Mouse (Mus musculus): ENCODE data around the gene Hspa5. TPM values are rescaled to one million over a fixed set of nuclear protein-coding genes. Genes with fewer than 3 reads are reported as not detected.
"Not testable (repeated sequence)": the region's sequence is repeated elsewhere in the genome, so short reads cannot be mapped to it uniquely, and the experiment has no call there.

Gene Hspa5
- polyA plus RNA-seq, 1 experiment from 2014 or later, result 771 TPM

- ATAC-seq (ENCODE audit: insufficient number of reproducible peaks, low FRiP score, low TSS enrichment, low read depth), result peak; percentile 3; the same call in 1 of the 2 replicates
- H3K4me1 ChIP-seq, result peaks cover 42% of the 10 kb centered on the region
- H3K4me3 ChIP-seq (replicated peaks), result peak overlapping the region; percentile 66
- peak overlapping the region; percentile 80 for H3K9ac ChIP-seq
- WGBS, result 3% methylated on average over 50 of the region's 50 CpGs
- H3K27me3 ChIP-seq, result no peaks in the 10 kb centered on the region
- no peaks in the 10 kb centered on the region for H3K9me3 ChIP-seq (replicated peaks)
- H3K36me3 ChIP-seq, result peaks cover 39% of the 10 kb centered on the region
- H3K4me2 ChIP-seq (replicated peaks), result peak overlapping the region; percentile 48
- H3K27ac ChIP-seq (replicated peaks), result peak overlapping the region; percentile 76
Observed at GRCm38 (mm10) chr2:34772252-34773235, 774 bp downstream of the Hspa5 start.

DNA sequence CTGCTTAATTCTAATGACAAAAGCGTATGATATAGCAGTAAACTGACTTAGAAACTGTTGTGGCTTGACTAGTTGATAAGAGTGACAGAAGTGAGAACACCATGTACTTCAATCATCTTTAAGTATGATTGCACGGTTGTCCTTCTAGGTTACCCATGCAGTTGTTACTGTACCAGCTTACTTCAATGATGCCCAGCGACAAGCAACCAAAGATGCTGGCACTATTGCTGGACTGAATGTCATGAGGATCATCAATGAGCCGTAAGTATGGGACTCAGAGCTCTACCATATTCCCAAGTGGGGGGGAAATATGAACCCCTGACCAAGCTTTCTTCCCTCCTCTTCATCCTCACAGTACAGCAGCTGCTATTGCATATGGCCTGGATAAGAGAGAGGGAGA lies 1.9 kb downstream of the Hspa5 start:
- ATAC-seq (ENCODE audit: insufficient number of reproducible peaks, low FRiP score, low TSS enrichment, low read depth), result no peak
- H3K9ac ChIP-seq, result no peak overlapping the region
- peaks cover 47% of the 10 kb centered on the region for H3K36me3 ChIP-seq
- H3K27me3 ChIP-seq, result no peaks in the 10 kb centered on the region
- peak overlapping the region; percentile 48 for H3K4me2 ChIP-seq (replicated peaks)
- no peaks in the 10 kb centered on the region for H3K9me3 ChIP-seq (replicated peaks)
- no peak overlapping the region for H3K27ac ChIP-seq (replicated peaks)
- H3K4me3 ChIP-seq (replicated peaks), result peak overlapping the region; percentile 66
- WGBS, result 82% methylated on average over 4 of the region's 4 CpGs
- H3K4me1 ChIP-seq, result peaks cover 42% of the 10 kb centered on the region

GRCm38 (mm10) chr2:34774493-34774892 lies 2.7 kb downstream of the Hspa5 start:
- no peak for ATAC-seq (ENCODE audit: insufficient number of reproducible peaks, low FRiP score, low TSS enrichment, low read depth)
- peak overlapping the region; percentile 66 for H3K4me3 ChIP-seq (replicated peaks)
- H3K9ac ChIP-seq, result no peak overlapping the region
- H3K9me3 ChIP-seq (replicated peaks), result no peaks in the 10 kb centered on the region
- WGBS, result 82% methylated on average over 6 of the region's 6 CpGs
- peak overlapping the region; percentile 48 for H3K4me2 ChIP-seq (replicated peaks)
- H3K27me3 ChIP-seq, result no peaks in the 10 kb centered on the region
- no peak overlapping the region for H3K27ac ChIP-seq (replicated peaks)
- peaks cover 55% of the 10 kb centered on the region for H3K36me3 ChIP-seq
- peaks cover 42% of the 10 kb centered on the region for H3K4me1 ChIP-seq

DNA sequence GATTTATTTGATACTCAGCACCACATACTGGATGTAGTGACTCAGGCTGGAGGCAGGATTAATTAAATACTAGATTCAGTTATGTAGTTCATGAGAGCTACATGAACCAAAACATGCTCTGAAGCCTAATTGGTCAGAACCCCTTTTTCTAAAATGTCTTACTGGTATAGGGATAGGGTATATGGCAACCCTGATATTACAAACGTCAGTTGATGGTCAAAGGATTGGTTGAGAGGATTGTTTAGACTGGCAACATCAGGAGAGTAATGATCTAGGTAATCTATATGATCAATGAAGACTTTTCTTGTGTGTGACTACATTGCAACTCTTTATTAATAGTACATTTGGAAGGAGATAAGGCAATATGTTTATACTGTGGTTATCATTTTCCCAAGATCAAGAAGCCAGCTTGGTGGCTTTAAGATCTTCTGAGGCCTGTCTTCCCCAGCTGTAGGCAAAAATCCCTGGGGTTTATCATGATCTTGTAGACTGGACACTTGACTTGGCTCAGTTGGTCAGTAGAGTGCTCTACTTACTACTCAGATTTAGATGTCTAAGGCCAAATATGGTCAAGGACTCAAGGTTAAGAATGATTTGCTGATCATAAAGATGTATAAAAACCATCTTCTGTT lies 5.6 kb downstream of the Hspa5 start:
- H3K27me3 ChIP-seq, result no peaks in the 10 kb centered on the region
- WGBS, result 60% methylated on average over 1 of the region's 1 CpGs
- peaks cover 78% of the 10 kb centered on the region for H3K36me3 ChIP-seq
- no peak overlapping the region for H3K4me2 ChIP-seq (replicated peaks)
- H3K27ac ChIP-seq (replicated peaks), result no peak overlapping the region
- H3K4me3 ChIP-seq (replicated peaks), result no peak overlapping the region
- no peak for ATAC-seq (ENCODE audit: insufficient number of reproducible peaks, low FRiP score, low TSS enrichment, low read depth)
- peaks cover 36% of the 10 kb centered on the region for H3K4me1 ChIP-seq
- no peaks in the 10 kb centered on the region for H3K9me3 ChIP-seq (replicated peaks)
- H3K9ac ChIP-seq, result no peak overlapping the region

- Histone ChIP-seq H3K36me3 (peaks cover 76% of the 10 kb centered on the region), H3K4me1 (no peaks in the 10 kb centered on the region), H3K27me3 (no peaks in the 10 kb centered on the region), H3K4me2 (replicated peaks) (no peak overlapping the region), H3K4me3 (replicated peaks) (no peak overlapping the region), H3K27ac (replicated peaks) (no peak overlapping the region), H3K9me3 (replicated peaks) (no peaks in the 10 kb centered on the region), H3K9ac (no peak overlapping the region)
- WGBS, result 91% methylated on average over 14 of the region's 14 CpGs
- ATAC-seq (ENCODE audit: insufficient number of reproducible peaks, low FRiP score, low TSS enrichment, low read depth), result no peak
Observed at GRCm38 (mm10) chr2:34783064-34784020, 11.6 kb downstream of the Hspa5 start.

DNA sequence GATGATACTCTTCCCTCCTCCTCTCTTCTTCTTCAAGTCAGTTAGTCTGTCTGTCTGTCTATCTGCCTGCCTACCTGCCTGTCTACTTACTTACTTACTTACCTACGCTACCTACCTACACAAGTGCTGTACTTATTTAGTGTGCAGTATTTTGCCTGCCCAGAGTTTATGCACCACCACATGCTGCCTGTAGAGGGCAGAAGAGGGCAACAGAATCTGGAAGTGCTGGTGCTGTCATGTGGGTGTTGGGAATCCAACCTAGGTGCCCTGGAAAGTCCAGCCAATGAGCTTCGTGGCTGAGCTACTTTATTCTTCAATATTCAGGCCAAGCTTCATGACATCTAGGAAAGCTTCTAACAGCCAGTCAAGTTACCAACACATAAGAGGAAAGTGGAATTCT lies 12.3 kb downstream of the Hspa5 start:
- Histone ChIP-seq H3K27ac (replicated peaks) (no peak overlapping the region), H3K4me2 (replicated peaks) (no peak overlapping the region), H3K27me3 (no peaks in the 10 kb centered on the region), H3K4me1 (no peaks in the 10 kb centered on the region), H3K9me3 (replicated peaks) (no peaks in the 10 kb centered on the region), H3K36me3 (peaks cover 68% of the 10 kb centered on the region), H3K4me3 (replicated peaks) (no peak overlapping the region), H3K9ac (no peak overlapping the region)
- no peak for ATAC-seq (ENCODE audit: insufficient number of reproducible peaks, low FRiP score, low TSS enrichment, low read depth)
- 74% methylated on average over 2 of the region's 2 CpGs for WGBS

DNA sequence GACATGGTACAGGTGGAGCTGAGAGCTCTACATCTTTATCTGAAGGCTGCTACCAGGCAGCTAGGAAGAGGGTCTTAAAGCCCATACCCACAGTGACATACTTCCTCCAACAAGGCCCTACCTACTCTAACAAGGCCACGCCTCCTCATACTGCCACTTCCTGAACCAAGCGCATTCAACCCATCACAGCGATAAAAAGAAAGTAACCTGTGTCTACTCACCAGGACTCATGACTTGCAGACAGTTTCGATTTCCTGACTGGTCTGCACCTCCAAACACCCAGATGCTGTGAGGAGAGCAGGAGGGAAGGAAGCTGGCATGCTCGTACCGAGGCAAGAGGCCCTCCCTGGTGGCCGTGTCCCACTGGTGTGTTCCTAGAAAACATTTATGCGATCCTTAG lies 18.5 kb downstream of the Hspa5 start:
- H3K4me2 ChIP-seq (replicated peaks), result no peak overlapping the region
- peaks cover 42% of the 10 kb centered on the region for H3K36me3 ChIP-seq
- H3K27ac ChIP-seq (replicated peaks), result no peak overlapping the region
- H3K9ac ChIP-seq, result no peak overlapping the region
- no peak for ATAC-seq (ENCODE audit: insufficient number of reproducible peaks, low FRiP score, low TSS enrichment, low read depth)
- no peaks in the 10 kb centered on the region for H3K9me3 ChIP-seq (replicated peaks)
- no peak overlapping the region for H3K4me3 ChIP-seq (replicated peaks)
- H3K27me3 ChIP-seq, result no peaks in the 10 kb centered on the region
- WGBS, result 89% methylated on average over 8 of the region's 8 CpGs
- no peaks in the 10 kb centered on the region for H3K4me1 ChIP-seq

GRCm38 (mm10) chr2:34792543-34792942 lies 20.8 kb downstream of the Hspa5 start:
- not testable (repeated sequence) for H3K27ac ChIP-seq (replicated peaks); H3K9ac ChIP-seq; H3K9me3 ChIP-seq (replicated peaks); H3K27me3 ChIP-seq; H3K4me3 ChIP-seq (replicated peaks); H3K4me2 ChIP-seq (replicated peaks); ATAC-seq (ENCODE audit: insufficient number of reproducible peaks, low FRiP score, low TSS enrichment, low read depth); H3K4me1 ChIP-seq
- WGBS, result 92% methylated on average over 2 of the region's 2 CpGs
- peaks cover 34% of the 10 kb centered on the region for H3K36me3 ChIP-seq

DNA sequence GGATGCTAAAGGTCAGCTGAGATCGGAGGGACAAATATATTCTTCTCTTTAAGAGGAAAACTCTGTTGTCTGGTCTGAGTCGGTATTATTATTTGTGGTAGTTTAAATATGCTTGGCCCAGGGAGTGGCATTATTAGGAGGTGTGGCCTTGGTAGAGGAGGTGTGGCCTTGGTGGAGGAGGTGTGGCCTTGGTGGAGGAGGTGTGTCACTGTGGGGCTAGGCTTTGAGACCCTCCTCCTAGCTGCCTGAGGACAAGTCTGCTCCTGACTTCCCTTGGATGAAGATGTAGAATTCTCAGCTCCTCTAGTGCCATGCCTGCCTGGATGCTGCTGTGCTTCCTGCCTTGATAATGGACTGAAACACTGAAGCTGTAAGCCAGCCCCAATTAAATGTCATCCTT lies 22.7 kb downstream of the Hspa5 start:
- Histone ChIP-seq H3K27me3 (no peaks in the 10 kb centered on the region), H3K4me2 (replicated peaks) (no peak overlapping the region), H3K27ac (replicated peaks) (no peak overlapping the region), H3K4me1 (peaks cover 10% of the 10 kb centered on the region), H3K4me3 (replicated peaks) (no peak overlapping the region), H3K9me3 (replicated peaks) (no peaks in the 10 kb centered on the region), H3K9ac (no peak overlapping the region), H3K36me3 (peaks cover 30% of the 10 kb centered on the region)
- ATAC-seq (ENCODE audit: insufficient number of reproducible peaks, low FRiP score, low TSS enrichment, low read depth), result no peak
- WGBS, result 99% methylated on average over 2 of the region's 2 CpGs

DNA sequence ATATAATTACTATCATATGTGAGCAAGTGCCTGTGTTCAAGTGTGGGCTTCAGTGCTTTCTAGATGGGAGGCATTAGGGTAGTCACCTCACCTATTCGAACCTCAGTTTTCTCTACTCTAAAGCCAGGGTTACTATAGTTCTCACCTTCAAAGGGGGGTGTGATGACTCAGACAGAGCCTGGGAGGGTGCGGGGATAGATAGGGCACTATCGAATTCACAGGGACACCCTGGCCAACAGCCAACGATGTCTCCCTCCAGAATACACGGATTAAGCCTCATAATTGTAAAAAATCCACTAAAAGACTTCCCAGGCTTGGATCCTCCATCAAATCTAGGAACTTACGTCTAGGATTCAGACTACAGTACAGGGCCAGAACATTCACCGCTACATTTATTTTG lies 23.7 kb downstream of the Hspa5 start:
- Histone ChIP-seq H3K27ac (replicated peaks) (no peak overlapping the region), H3K9ac (no peak overlapping the region), H3K36me3 (peaks cover 22% of the 10 kb centered on the region), H3K27me3 (no peaks in the 10 kb centered on the region), H3K4me2 (replicated peaks) (no peak overlapping the region), H3K9me3 (replicated peaks) (no peaks in the 10 kb centered on the region), H3K4me1 (peaks cover 17% of the 10 kb centered on the region), H3K4me3 (replicated peaks) (no peak overlapping the region)
- WGBS, result 74% methylated on average over 7 of the region's 7 CpGs
- ATAC-seq (ENCODE audit: insufficient number of reproducible peaks, low FRiP score, low TSS enrichment, low read depth), result no peak

All from embryonic facial prominence, embryonic 15.5 days (tissue).